Mouse (Mus musculus) megakaryocyte, adult 5-6 weeks (primary cell): ENCODE measurements at regions not wholly inside any gene's neighbourhood (a gene's known extent, or its start where the extent isn't known, plus 50 kb on each side); places are given as distances from the start of the nearest gene placed in this dataset.

ENCODE experiments used
- ATAC-seq: 2 replicates; pipeline ENCODE4 v1.8.0; 2016; ENCODE audit warnings: mild to moderate bottlenecking, inconsistent platforms; ENCODE audit not compliant: poor library complexity, severe bottlenecking

- ATAC-seq, result no peak
Observed at GRCm38 (mm10) chr13:100954106-100954505, 120.9 kb upstream of the Slc30a5 start.

- no peak for ATAC-seq
Observed at GRCm38 (mm10) chr13:100951185-100951508, 117.9 kb upstream of the Slc30a5 start.

DNA sequence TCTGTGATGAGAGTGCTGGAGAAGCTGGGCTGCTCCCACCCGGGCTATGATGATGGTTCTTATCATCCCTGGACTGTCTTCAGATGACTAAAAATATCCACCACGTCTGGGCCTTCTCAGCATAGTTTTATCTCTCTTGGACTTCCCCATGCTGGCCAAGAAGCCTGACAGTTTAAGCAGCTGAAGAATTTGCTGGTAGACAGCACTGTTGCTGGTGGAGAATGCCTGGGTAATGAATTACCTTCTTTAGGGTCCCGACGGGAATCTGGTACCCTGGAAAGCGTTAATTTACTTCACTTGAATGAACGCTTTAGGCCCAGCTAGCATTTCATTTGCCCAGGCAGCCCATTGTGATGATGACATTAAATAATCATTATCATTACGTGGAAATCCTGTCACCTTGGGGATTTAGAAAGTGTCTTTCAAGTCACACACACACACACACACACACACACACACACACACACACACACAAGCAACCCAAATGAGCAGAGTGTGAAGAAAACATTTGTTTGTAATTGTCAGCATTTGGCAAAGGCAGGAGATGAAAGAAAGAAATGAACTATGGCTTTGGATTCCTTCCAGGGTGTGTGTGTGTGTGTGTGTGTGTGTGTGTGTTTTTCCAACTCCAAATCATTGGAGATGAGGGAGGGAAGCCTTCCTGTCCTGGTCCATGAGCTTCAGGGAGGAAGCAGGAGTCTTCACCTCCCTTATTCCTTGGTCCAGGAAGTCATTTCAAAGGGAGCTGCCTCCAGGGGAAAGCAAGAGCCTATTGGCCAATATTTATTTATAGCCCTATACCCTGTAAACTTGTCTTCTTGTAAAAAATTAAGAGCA lies 117.3 kb upstream of the Slc30a5 start:
- no peak for ATAC-seq

GRCm38 (mm10) chr13:100943206-100943848 lies 110.1 kb upstream of the Slc30a5 start:
- ATAC-seq, result no peak

GRCm38 (mm10) chr13:100940791-100941190 lies 107.6 kb upstream of the Slc30a5 start:
- no peak for ATAC-seq

DNA sequence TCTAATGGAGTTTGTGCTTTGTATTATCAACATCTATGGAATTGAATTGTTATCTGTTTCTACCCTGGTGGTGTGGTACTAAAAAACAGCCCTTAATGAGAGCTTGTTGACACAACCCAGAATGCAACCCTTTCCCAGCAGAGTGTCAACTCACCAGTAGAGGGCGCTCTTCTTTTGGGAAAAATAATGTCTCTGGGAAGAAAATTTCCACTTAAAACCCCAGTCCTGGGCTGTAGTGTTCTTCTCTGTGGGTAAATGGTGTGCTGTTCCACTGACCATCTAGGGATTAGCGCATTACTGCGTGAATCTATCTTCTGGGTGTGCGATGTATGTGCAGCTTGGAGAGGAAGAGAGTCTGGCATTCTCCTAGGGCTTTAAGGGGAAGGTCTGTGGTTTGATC lies 106.5 kb upstream of the Slc30a5 start:
- ATAC-seq, result 0 out of 2 replicates have a peak, but pooled peaks have one; percentile 35

DNA sequence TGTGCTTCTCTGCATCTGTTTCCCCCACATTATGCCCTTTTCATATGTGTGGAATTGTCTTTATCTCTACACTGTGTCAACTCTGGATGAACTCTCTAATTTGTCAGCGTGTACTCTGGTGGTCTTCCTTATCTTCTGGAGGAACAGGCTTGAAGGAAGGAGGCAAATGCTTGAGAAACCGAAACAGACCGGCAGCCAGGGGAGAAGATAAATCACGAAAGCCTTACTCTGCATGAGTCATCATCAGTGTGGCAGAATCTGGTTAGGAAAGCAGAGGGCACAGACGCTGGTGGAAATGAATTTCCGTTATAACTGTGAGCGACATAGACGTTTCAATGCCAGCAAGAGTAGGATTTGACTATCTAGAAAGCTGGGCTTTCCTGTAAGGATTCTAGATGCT lies 100.0 kb upstream of the Slc30a5 start:
- no peak for ATAC-seq

DNA sequence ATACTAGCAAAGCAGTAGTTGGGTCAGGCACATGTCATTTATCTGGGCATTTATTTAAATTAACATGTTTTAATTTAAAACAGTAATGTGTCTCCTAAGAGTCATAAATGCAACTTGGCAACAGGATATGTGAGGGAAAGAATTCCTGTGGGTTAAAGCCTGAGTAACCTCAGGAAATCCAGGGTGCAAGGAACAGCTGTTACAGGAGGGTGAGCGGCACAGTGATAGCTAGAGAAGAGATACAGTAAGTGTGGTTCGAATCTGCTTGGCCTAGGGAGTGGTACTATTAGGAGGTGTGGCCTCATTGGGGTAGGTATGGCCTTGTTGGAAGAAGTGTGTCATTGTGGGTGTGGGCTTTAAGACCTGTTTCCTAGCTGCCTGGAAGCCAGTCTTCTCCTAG lies 66.3 kb upstream of the Slc30a5 start:
- no peak for ATAC-seq

- ATAC-seq, result no peak
Observed at GRCm38 (mm10) chr13:100893871-100894270, 60.6 kb upstream of the Slc30a5 start.

- no peak for ATAC-seq
Observed at GRCm38 (mm10) chr13:100893096-100893495, 59.9 kb upstream of the Slc30a5 start.

GRCm38 (mm10) chr13:100892647-100893071 lies 59.4 kb upstream of the Slc30a5 start:
- no peak for ATAC-seq

- ATAC-seq, result peak; percentile 94
Observed at GRCm38 (mm10) chr13:100892204-100892603, 59.0 kb upstream of the Slc30a5 start.

GRCm38 (mm10) chr13:100890457-100890856 lies 57.2 kb upstream of the Slc30a5 start:
- no peak for ATAC-seq

DNA sequence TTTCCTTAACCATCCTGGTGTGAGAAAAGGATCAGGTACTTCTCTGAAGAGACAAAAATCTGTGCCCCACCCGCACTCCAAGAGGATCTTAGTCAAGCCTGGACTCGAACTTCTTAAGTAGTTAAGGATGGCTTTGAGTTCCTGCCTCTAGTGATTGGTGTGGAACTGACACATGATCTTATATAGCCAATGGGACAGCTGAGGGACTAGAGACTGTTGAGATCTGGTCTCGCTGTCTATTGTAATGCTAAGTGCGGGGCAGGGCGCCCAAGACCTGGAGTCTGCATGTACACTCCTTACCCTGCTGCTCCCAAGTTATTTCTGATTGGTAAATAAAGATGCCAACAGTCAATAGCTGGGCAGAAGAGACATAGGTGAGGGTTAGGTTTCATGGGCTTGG lies 55.3 kb upstream of the Slc30a5 start:
- ATAC-seq, result no peak

GRCm38 (mm10) chr13:100883711-100884110 lies 50.5 kb upstream of the Slc30a5 start:
- ATAC-seq, result no peak
